Mouse (Mus musculus): ENCODE measurements around the gene Atp1b1. TPM values are rescaled to one million over a fixed set of nuclear protein-coding genes. Genes with fewer than 3 reads are reported as not detected.

Atp1b1 gene
- total and polyA plus RNA-seq, 2 experiments from 2014 or later: 175 to 308 TPM

- TF ChIP-seq CTCF (IDR thresholded peaks at IDR 0.05; ENCODE audit: low read depth) (no peak), EP300 (IDR thresholded peaks at IDR 0.05; ENCODE audit: low read depth) (no peak)
- WGBS: 79% methylated on average over 8 of the region's 8 CpGs
- Histone ChIP-seq H3K4me2 (ENCODE audit: low read depth, low read length) (0 out of 2 replicates have a peak overlapping the region, but pooled peaks have one; percentile 3), H3K9me3 (replicated peaks; ENCODE audit: control insufficient read depth, low read length) (no peaks in the 10 kb centered on the region), H3K27ac (ENCODE audit: low read depth) (peak overlapping the region; percentile 73), H3K36me3 (replicated peaks; ENCODE audit: control insufficient read depth, insufficient read depth, low read length) (peaks cover 45% of the 10 kb centered on the region), H3K4me3 (ENCODE audit: low read depth, low read length) (no peak overlapping the region), H3K4me1 (ENCODE audit: control insufficient read depth, insufficient read depth) (peaks cover 35% of the 10 kb centered on the region), H3K9ac (replicated peaks; ENCODE audit: low read depth, low read length) (no peak overlapping the region), H3K27me3 (ENCODE audit: control insufficient read depth, insufficient read depth, low read length) (no peaks in the 10 kb centered on the region)
- ATAC-seq (ENCODE audit: insufficient read depth, low read depth) (no peak), DNase-seq (ENCODE audit: low spot score) (no peak)
Observed at GRCm38 (mm10) chr1:164453146-164453545, 5.0 kb downstream of the Atp1b1 start.

DNA sequence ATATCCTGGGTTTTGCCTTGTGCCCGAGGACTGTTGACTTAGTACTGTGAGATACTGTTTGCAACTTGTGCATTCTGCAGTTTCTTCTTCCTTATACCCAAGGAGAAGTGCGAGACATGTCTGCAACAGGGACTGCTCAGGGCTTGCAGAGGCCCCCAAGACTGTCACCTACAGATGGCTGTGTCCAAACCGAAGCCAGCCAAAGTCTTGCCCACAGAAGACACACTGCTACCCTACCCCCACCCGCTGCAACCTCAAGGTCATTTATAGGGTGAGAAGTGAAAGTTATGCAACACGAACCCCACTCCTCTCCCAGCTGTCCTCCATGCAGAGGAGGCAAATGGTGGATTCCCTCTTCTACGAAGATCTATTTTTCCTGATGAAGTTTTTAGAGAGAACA is 5.6 kb downstream of the Atp1b1 start:
- no peak overlapping the region for H3K4me3 ChIP-seq (ENCODE audit: low read depth, low read length)

DNA sequence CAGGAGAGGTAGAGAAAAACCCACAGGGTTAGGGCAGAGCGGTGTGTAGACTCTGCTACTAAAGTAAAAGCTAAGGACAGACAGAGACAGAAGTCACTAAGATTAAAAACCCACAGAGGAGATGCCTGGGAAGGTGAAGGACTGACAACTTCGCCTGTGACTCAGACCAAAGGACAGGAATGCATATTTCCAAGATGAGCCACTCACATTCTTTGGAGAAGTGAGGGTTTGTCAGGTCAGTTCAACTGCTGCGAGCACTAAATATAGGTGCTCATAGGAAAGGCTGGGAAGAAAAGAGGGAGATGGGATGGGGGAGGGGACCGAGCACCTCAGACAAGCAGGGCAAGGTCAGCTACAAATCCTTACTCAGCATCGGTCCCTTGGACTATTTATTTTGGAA is 6.8 kb downstream of the Atp1b1 start:
- H3K9ac ChIP-seq (replicated peaks; ENCODE audit: low read depth, low read length): no peak overlapping the region
- DNase-seq (ENCODE audit: low spot score) (no peak), ATAC-seq (ENCODE audit: insufficient read depth, low read depth) (no peak)
- 44% methylated on average over 5 of the region's 5 CpGs for WGBS
- no peaks in the 10 kb centered on the region for H3K9me3 ChIP-seq (replicated peaks; ENCODE audit: control insufficient read depth, low read length)
- H3K27ac ChIP-seq (ENCODE audit: low read depth): peak overlapping the region; percentile 64
- H3K4me1 ChIP-seq (ENCODE audit: control insufficient read depth, insufficient read depth): peaks cover 35% of the 10 kb centered on the region
- TF ChIP-seq CTCF (IDR thresholded peaks at IDR 0.05; ENCODE audit: low read depth) (no peak), EP300 (IDR thresholded peaks at IDR 0.05; ENCODE audit: low read depth) (no peak)
- H3K4me3 ChIP-seq (ENCODE audit: low read depth, low read length): no peak overlapping the region
- peaks cover 45% of the 10 kb centered on the region for H3K36me3 ChIP-seq (replicated peaks; ENCODE audit: control insufficient read depth, insufficient read depth, low read length)
- no peak overlapping the region for H3K4me2 ChIP-seq (ENCODE audit: low read depth, low read length)
- no peaks in the 10 kb centered on the region for H3K27me3 ChIP-seq (ENCODE audit: control insufficient read depth, insufficient read depth, low read length)

More for the DNA sequence above, 5.6 kb downstream of the Atp1b1 start:
- WGBS: 65% methylated on average over 6 of the region's 6 CpGs
- Histone ChIP-seq H3K9ac (replicated peaks; ENCODE audit: low read depth, low read length) (no peak overlapping the region), H3K4me2 (ENCODE audit: low read depth, low read length) (no peak overlapping the region), H3K9me3 (replicated peaks; ENCODE audit: control insufficient read depth, low read length) (no peaks in the 10 kb centered on the region), H3K27me3 (ENCODE audit: control insufficient read depth, insufficient read depth, low read length) (no peaks in the 10 kb centered on the region), H3K27ac (ENCODE audit: low read depth) (peak overlapping the region; percentile 73; the same call in 1 of the 2 replicates), H3K36me3 (replicated peaks; ENCODE audit: control insufficient read depth, insufficient read depth, low read length) (peaks cover 45% of the 10 kb centered on the region), H3K4me1 (ENCODE audit: control insufficient read depth, insufficient read depth) (peaks cover 35% of the 10 kb centered on the region)
- DNase-seq (ENCODE audit: low spot score): no peak
- no peak for ATAC-seq (ENCODE audit: insufficient read depth, low read depth)
- TF ChIP-seq CTCF (IDR thresholded peaks at IDR 0.05; ENCODE audit: low read depth) (no peak), EP300 (IDR thresholded peaks at IDR 0.05; ENCODE audit: low read depth) (no peak)

DNA sequence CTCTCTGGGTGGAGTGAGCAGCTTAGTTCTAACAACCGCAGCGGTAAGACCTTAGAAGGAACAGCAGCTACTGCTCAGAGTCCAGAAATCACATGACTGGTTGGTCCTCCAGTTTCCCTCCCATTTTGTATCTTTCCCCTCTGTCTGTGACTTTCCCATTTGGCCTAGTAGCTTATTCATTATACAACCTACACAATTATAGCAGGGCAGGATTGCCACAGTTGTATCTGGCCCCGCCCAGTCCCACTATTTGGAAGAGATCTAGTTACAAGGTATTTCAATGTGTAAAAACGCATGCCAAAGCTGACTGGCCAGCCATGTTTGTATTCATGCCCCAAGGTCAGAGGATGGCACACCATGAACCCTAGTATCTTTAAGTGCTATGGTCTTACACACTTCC is 7.5 kb downstream of the Atp1b1 start:
- no peaks in the 10 kb centered on the region for H3K27me3 ChIP-seq (ENCODE audit: control insufficient read depth, insufficient read depth, low read length)
- peak overlapping the region; percentile 64; the same call in 1 of the 2 replicates for H3K27ac ChIP-seq (ENCODE audit: low read depth)
- peaks cover 35% of the 10 kb centered on the region for H3K4me1 ChIP-seq (ENCODE audit: control insufficient read depth, insufficient read depth)
- H3K36me3 ChIP-seq (replicated peaks; ENCODE audit: control insufficient read depth, insufficient read depth, low read length): peaks cover 45% of the 10 kb centered on the region
- no peaks in the 10 kb centered on the region for H3K9me3 ChIP-seq (replicated peaks; ENCODE audit: control insufficient read depth, low read length)
- ATAC-seq (ENCODE audit: insufficient read depth, low read depth) (no peak), DNase-seq (ENCODE audit: low spot score) (no peak)
- no peak overlapping the region for H3K4me3 ChIP-seq (ENCODE audit: low read depth, low read length)
- no peak overlapping the region for H3K4me2 ChIP-seq (ENCODE audit: low read depth, low read length)
- WGBS: 70% methylated on average over 4 of the region's 4 CpGs
- TF ChIP-seq EP300 (IDR thresholded peaks at IDR 0.05; ENCODE audit: low read depth): no peak
- TF ChIP-seq CTCF (IDR thresholded peaks at IDR 0.05; ENCODE audit: low read depth): no peak
- no peak overlapping the region for H3K9ac ChIP-seq (replicated peaks; ENCODE audit: low read depth, low read length)

DNA sequence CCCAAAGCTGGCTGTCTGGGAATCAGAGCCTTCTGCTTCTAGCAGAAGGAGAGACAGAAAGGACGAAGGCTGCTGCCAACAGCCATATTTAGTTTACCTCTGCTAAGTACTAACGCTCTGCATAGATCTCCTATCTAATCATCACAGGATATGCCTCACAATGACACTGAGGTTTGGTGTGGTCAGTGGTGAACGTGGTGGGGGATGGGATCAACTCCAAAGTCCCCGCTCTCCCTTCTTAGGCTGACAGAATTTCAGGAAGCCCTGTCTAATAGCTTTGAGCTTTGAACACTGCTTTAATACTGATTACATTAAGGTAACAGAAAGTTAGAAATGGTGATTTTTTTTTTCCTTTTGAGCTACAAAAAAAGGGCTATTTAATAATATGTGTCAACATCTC is 7.9 kb downstream of the Atp1b1 start:
- no peak for DNase-seq (ENCODE audit: low spot score)
- H3K4me2 ChIP-seq (ENCODE audit: low read depth, low read length): no peak overlapping the region
- H3K4me3 ChIP-seq (ENCODE audit: low read depth, low read length): no peak overlapping the region
- no peaks in the 10 kb centered on the region for H3K9me3 ChIP-seq (replicated peaks; ENCODE audit: control insufficient read depth, low read length)
- peak overlapping the region; percentile 28; the same call in 1 of the 2 replicates for H3K27ac ChIP-seq (ENCODE audit: low read depth)
- ATAC-seq (ENCODE audit: insufficient read depth, low read depth): no peak
- no peaks in the 10 kb centered on the region for H3K27me3 ChIP-seq (ENCODE audit: control insufficient read depth, insufficient read depth, low read length)
- no peak for TF ChIP-seq CTCF (IDR thresholded peaks at IDR 0.05; ENCODE audit: low read depth)
- no peak for TF ChIP-seq EP300 (IDR thresholded peaks at IDR 0.05; ENCODE audit: low read depth)
- peaks cover 35% of the 10 kb centered on the region for H3K4me1 ChIP-seq (ENCODE audit: control insufficient read depth, insufficient read depth)
- H3K36me3 ChIP-seq (replicated peaks; ENCODE audit: control insufficient read depth, insufficient read depth, low read length): peaks cover 45% of the 10 kb centered on the region
- 41% methylated on average over 4 of the region's 4 CpGs for WGBS
- H3K9ac ChIP-seq (replicated peaks; ENCODE audit: low read depth, low read length): no peak overlapping the region

DNA sequence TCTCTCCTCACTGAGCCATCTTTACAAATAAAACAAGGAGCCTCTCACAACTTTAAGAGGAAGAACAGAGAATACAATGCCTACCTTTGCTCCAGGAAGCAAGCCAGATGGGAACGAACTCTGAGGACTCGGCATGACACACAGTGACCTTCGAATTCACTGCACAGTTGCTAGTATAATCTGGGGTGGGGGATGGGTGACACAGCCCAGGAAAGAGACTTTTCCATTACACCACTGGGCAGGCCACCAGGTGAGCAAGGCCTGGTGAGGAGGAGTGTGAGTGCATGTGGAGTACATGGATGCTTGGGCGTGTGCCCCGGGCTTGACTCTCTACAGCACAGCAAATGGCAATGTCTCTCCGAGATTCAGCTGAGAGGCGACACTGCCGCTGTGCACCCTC is 8.5 kb downstream of the Atp1b1 start:
- DNase-seq (ENCODE audit: low spot score): no peak
- H3K9ac ChIP-seq (replicated peaks; ENCODE audit: low read depth, low read length): no peak overlapping the region
- ATAC-seq (ENCODE audit: insufficient read depth, low read depth): 0 out of 2 replicates have a peak, but pooled peaks have one; percentile 20
- no peaks in the 10 kb centered on the region for H3K27me3 ChIP-seq (ENCODE audit: control insufficient read depth, insufficient read depth, low read length)
- TF ChIP-seq CTCF (IDR thresholded peaks at IDR 0.05; ENCODE audit: low read depth) (no peak), EP300 (IDR thresholded peaks at IDR 0.05; ENCODE audit: low read depth) (no peak)
- peak overlapping the region; percentile 62 for H3K27ac ChIP-seq (ENCODE audit: low read depth)
- H3K4me1 ChIP-seq (ENCODE audit: control insufficient read depth, insufficient read depth): peaks cover 34% of the 10 kb centered on the region
- H3K9me3 ChIP-seq (replicated peaks; ENCODE audit: control insufficient read depth, low read length): no peaks in the 10 kb centered on the region
- H3K4me3 ChIP-seq (ENCODE audit: low read depth, low read length): no peak overlapping the region
- H3K4me2 ChIP-seq (ENCODE audit: low read depth, low read length): no peak overlapping the region
- WGBS: 58% methylated on average over 8 of the region's 8 CpGs
- H3K36me3 ChIP-seq (replicated peaks; ENCODE audit: control insufficient read depth, insufficient read depth, low read length): peaks cover 45% of the 10 kb centered on the region
